Mouse (Mus musculus): ENCODE measurements around the gene Nrp2.

DNA sequence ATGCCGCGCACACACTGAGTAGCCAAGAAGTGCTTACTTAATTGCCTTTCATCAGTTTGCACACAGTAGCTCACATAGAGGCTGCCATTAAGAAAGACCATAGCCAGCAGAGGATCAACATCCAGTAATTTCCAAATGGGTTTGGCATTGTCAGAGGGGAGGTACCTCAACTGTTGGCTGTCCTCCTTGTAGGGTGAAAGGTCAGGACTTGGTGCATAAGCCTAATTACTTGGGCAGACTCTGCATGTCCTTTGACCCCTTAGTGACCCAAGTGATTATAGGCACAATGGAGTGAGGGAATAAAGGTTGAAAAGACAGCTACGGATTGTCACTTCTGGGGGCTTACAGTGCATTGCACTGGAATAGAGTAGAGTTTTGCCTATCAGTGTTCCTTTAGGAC is 45.3 kb downstream of the Nrp2 start:
- TF ChIP-seq POLR2A (IDR thresholded peaks at IDR 0.05; ENCODE audit: extremely low read depth, insufficient read depth, low read length) (no peak), CTCF (IDR thresholded peaks at IDR 0.05; ENCODE audit: extremely low read depth, insufficient read depth, low read length) (no peak)
